Mouse (Mus musculus) embryo, embryonic 11.5 days (tissue): Measurements from ENCODE around the gene Slc45a3.

Experiments used
- DNase-seq: peaks from one replicate; pipeline ENCODE4 v3.0.0-alpha.2; 2012; ENCODE audit warnings: low read depth, low spot score

The Slc45a3 gene

GRCm38 (mm10) chr1:131993169-131994040 lies 30.6 kb downstream of the Slc45a3 start:
- no peak for DNase-seq

DNA sequence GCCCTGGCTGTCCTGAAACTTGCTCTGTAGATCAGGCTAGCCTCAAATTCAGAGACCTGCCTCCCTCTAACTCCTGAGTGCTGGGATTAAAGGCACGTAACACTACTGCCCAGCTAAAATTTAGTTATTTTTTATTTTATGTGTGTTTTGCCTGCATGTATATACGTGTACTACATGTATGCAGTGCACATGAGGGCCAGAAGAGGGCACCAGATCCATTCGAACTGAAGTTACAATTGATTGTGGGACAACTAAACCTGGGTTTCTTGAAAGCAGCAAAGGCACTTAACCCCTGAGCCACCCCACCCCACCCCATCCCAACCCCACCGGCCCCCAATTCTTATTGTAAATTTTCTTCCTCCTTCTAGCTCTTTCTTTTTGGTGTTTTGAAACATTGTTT lies 32.3 kb downstream of the Slc45a3 start:
- no peak for DNase-seq

DNA sequence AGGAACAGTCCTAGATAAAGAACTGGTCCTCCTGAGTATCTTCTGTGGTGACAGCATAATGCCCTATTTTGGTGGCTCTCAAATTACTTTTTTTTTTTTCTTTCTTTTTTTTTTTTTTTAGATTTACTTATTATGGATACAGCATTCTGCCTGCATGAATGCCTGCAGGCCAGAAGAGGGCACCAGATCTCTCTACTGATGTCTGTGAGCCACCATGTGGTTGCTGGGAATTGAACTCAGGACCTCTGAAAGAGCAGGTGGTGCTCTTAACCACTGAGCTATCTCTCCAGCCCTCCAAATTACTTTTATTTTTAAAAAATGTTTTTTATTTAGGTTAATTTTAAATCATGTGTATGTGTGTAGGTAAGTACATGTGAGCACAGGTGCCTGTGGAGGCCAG lies 37.7 kb downstream of the Slc45a3 start:
- no peak for DNase-seq

DNA sequence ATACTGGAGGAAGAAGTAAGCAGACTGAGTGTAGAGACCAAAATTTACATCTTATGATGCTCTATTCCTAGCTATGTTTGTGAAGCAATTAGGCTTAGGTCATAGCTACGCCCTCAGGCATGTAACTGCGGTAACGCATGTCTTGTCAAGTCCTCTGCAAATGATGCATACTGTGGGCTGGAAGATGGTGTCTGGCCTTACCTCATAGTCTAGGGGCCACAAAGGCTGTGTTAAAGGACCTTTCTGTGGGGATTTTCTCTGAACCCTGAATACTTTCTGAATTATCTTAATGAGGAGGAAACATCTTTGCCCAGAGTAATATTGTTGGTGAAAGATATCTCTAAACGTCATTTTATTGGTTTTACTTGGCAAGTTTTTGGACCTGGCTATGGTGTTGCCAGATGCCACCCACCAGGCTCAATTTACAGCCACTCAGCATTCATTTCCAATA lies 39.1 kb downstream of the Slc45a3 start:
- no peak for DNase-seq

- DNase-seq, result no peak
Observed at GRCm38 (mm10) chr1:132003111-132003510, 40.3 kb downstream of the Slc45a3 start.

- no peak for DNase-seq
Observed at GRCm38 (mm10) chr1:132003817-132004216, 41.0 kb downstream of the Slc45a3 start.

GRCm38 (mm10) chr1:132004574-132005180 lies 41.9 kb downstream of the Slc45a3 start:
- DNase-seq, result no peak

DNA sequence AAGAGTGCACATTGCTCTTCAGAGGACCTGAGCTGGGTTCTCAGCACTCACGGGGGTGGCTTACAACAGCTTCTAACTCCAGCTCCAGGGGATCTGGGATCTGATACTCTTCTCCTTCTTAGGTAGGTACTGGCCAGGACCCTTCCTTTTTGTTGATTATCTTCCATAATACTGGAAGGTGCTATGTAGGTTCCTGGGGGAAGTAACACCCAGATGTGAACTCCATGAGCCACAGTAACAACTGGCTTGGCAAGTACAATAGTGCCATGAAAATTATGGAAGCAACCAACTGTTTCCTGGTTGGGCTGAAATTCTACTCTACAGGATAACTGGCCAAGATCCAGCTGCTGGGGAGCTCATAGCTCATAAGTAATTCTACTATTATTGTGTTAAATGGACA lies 42.7 kb downstream of the Slc45a3 start:
- DNase-seq, result no peak

- no peak for DNase-seq
Observed at GRCm38 (mm10) chr1:132006046-132006445, 43.3 kb downstream of the Slc45a3 start.

- DNase-seq, result no peak
Observed at GRCm38 (mm10) chr1:132006721-132007120, 44.0 kb downstream of the Slc45a3 start.

- peak; percentile 83 for DNase-seq
Observed at GRCm38 (mm10) chr1:132007282-132007815, 44.6 kb downstream of the Slc45a3 start, which contains the start of gene Elk4. Elk4 (plus strand) TSS chr1:132007607.

GRCm38 (mm10) chr1:132007828-132008827 lies 45.4 kb downstream of the Slc45a3 start:
- peak; percentile 79 for DNase-seq

GRCm38 (mm10) chr1:132008881-132009644 lies 46.3 kb downstream of the Slc45a3 start:
- no peak for DNase-seq

- no peak for DNase-seq
Observed at GRCm38 (mm10) chr1:132010632-132011501, 48.1 kb downstream of the Slc45a3 start.

- DNase-seq, result no peak
Observed at GRCm38 (mm10) chr1:132011785-132012184, 49.0 kb downstream of the Slc45a3 start.

- DNase-seq, result no peak
Observed at GRCm38 (mm10) chr1:132012861-132013260, 50.1 kb downstream of the Slc45a3 start.

DNA sequence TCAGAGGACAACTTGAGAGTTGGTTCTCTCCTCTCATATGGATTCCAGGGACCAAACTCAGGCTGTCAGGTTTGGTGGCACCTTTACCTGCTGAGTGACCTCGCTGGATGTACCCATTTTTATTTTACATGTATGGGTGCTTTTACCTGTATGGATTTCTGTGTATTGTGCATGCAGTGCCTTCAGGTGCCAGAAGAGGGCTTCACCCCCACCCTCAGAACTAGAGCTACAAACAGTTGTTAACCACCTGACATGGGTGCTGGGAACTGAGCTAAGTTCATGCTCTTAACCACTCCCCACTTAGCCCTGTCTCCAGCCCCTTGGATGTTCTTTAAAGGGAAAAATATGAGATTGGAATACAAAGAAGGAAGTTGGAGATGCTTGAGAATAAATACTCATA lies 52.0 kb downstream of the Slc45a3 start:
- DNase-seq, result no peak

- no peak for DNase-seq
Observed at GRCm38 (mm10) chr1:132016691-132017090, 53.9 kb downstream of the Slc45a3 start.

DNA sequence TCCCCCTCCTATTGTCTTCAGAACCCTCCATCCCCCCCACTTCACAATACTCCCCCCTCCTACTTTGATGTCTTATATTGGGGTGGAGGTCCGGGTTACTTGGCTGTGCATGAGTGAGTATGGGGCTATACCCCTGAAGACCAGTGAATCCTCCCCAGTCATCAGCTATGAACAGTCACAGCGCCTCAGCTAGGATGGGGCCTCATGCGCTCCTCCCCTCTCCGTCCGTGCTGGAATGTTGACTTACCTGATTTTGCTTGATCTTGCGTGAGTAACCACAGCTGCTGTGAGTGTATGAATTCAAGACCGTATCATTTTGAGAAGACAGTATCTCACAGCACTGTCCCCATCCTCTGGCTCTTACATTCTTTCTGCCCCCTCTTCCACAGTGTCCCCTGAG lies 57.1 kb downstream of the Slc45a3 start:
- DNase-seq, result no peak

DNA sequence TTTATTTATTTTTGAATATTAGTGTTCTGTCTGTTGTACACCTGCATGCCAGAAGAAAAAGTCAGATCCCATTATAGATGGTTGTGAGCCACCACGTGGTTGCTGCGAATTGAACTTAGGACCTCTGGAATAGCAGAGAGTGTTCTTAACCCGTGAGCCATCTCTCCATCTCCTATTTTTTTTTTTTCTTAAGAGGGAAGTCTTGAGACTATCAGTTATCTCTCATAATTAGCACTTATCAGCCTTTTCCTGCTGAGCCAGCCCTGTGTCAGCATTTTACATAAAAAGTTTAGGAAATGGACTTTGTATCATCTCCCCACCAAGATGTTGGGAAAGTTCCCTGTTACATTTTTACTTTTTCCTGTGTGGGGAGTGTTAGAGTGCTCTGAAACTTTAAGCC lies 59.3 kb downstream of the Slc45a3 start:
- no peak for DNase-seq
